Mouse (Mus musculus) C2C12 (cell line): ENCODE data around the gene Tmem158. TPM values are rescaled to one million over a fixed set of nuclear protein-coding genes. Genes with fewer than 3 reads are reported as not detected.

Source experiments
- H3K27me3 ChIP-seq: one replicate; pipeline ENCODE4 v1.6.1; 2011; ENCODE audit not compliant: control insufficient read depth, insufficient read depth, insufficient read length
- H3K36me3 ChIP-seq: one replicate; pipeline ENCODE4 v1.6.1; 2011; ENCODE audit not compliant: control insufficient read depth, insufficient read depth
- H3K4me3 ChIP-seq: one replicate; pipeline ENCODE4 v1.5.1; 2011; ENCODE audit warnings: mild to moderate bottlenecking, control low read depth; ENCODE audit not compliant: poor library complexity, insufficient read depth, severe bottlenecking
- H3K79me2 ChIP-seq: one replicate; pipeline ENCODE4 v1.6.1; 2011; ENCODE audit not compliant: control insufficient read depth, insufficient read depth
- H3K79me3 ChIP-seq: one replicate; pipeline ENCODE4 v1.6.1; 2011; ENCODE audit warnings: low read depth, control low read depth
- H3ac ChIP-seq: one replicate; pipeline ENCODE3; 2011; ENCODE audit warnings: low read depth; ENCODE audit not compliant: control insufficient read depth, insufficient read length
- CEBPB ChIP-seq: IDR thresholded peaks from one replicate; pipeline ENCODE4 v1.6.1; 2011; ENCODE audit warnings: low read depth, mild to moderate bottlenecking, control low read depth, moderate library complexity
- CTCF ChIP-seq: IDR thresholded peaks from one replicate; pipeline ENCODE4 v1.5.1; 2011; ENCODE audit not compliant: control insufficient read depth, insufficient read depth, insufficient read length
- FOSL1 ChIP-seq: IDR thresholded peaks from one replicate; pipeline ENCODE4 v1.8.0; 2011; ENCODE audit warnings: mild to moderate bottlenecking, low read length; ENCODE audit not compliant: poor library complexity, insufficient read depth, severe bottlenecking
- MAX ChIP-seq: IDR thresholded peaks from one replicate; pipeline ENCODE4 v1.6.1; 2011; ENCODE audit warnings: mild to moderate bottlenecking, control low read depth
- MYOD1 ChIP-seq: IDR thresholded peaks from one replicate; pipeline ENCODE4 v1.6.1; 2011; ENCODE audit warnings: low read depth; ENCODE audit not compliant: control insufficient read depth, insufficient read length
- MYOG ChIP-seq: IDR thresholded peaks from one replicate; pipeline ENCODE4 v1.6.1; 2011; ENCODE audit not compliant: control insufficient read depth, insufficient read length; ENCODE audit errors: extremely low read depth
- USF1 ChIP-seq: IDR thresholded peaks from one replicate; pipeline ENCODE4 v1.6.1; 2011; ENCODE audit warnings: low read depth, mild to moderate bottlenecking, control low read depth, moderate library complexity
- long read RNA-seq, 2 experiments: library from polyadenylated mRNA; unstranded; transcript quantifications; one replicate each; pipeline ENCODE4 v2.0.0; 2019 to 2020
- polyA plus RNA-seq: library from polyadenylated mRNA; unstranded; fragments of >200 nt; fragmentation: generic; extraction: Trizol; gene quantifications from one replicate; pipeline ENCODE4 v1.2.1, GENCODE M21; 2012; ENCODE audit warnings: missing spikeins

The Tmem158 gene
- 9.6 TPM for polyA plus RNA-seq
- long read RNA-seq, experiment 1, transcript Tmem158-201 (1 exons, 1,712 nt): major isoform, 7 of 7 reads
- long read RNA-seq, experiment 1, partial matches to known transcripts: 0 of 7 reads
- long read RNA-seq, experiment 1, other reads (novel, unspliced or antisense): 0 of 7 reads
- long read RNA-seq, experiment 2, transcript Tmem158-201 (1 exons, 1,712 nt): major isoform, 10 of 10 reads
- long read RNA-seq, experiment 2, partial matches to known transcripts: 0 of 10 reads
- long read RNA-seq, experiment 2, other reads (novel, unspliced or antisense): 0 of 10 reads

DNA sequence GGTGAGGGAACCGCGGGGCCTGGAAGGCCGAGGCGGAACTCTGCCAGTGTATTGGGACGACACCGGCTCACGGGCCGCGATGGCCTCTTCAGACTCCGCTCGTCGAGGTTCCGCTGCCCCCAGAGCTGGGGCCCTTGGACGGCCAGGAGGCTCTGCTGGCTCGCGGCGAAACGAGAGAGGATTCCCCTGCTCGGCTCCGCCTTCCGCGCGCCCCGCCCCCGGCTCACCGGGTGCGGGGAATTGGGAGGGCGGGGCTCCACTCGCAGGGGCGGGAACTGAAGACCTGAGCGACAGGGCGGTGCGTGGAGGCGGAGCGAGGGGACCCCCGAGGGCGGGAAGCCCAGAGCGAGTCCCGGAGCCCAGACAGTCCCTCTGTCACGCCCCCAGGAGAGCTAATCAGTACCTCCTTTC is at the start of gene Tmem158:
TSS of gene Tmem158 (minus strand) at position 154 of the 411 bp plus-strand sequence.
- H3ac ChIP-seq: peak within 1 kb of the TSS; percentile 80
- no peak for TF ChIP-seq MAX
- TF ChIP-seq USF1: no peak
- no peak for TF ChIP-seq MYOD1
- no peak for TF ChIP-seq MYOG
- no peak for TF ChIP-seq CEBPB
- TF ChIP-seq FOSL1: no peak
- no peak for TF ChIP-seq CTCF

DNA sequence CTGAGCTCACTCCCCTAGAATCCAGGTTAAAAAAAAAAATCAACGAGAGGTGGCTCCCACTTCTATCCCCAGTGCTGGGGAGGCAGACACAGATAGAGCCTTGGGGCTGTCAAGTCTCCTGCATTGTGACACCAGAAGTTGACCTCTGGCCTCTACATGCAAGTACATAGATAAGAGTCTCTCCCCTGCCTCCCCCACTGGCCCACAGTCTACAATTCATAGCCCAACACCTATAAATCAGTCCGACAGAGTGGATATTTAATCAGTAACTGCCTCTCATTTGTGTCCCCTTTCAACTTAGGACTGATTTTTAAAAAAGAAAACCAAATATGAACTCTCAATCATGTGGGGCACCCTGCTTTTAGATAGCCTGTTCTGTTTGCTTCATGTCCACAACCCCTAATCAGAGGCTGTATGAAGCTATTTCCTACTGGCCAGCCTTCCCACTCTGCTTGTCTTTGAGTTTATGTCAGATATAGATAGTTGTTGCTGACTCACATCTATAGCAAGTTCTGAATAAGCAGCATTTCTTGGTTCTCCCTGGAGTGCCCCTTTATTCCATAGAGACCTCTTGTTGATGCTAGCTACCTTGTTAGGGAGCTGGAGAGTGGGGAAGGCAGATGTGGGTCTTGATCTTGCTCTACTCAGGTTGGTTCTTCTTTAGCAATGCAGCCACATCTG is 49.3 kb upstream of the Tmem158 start:
- H3ac ChIP-seq: no peak overlapping the region
- H3K36me3 ChIP-seq: no peaks in the 10 kb centered on the region
- H3K4me3 ChIP-seq: no peak overlapping the region
- no peaks in the 10 kb centered on the region for H3K27me3 ChIP-seq
- no peaks in the 10 kb centered on the region for H3K79me3 ChIP-seq
- no peaks in the 10 kb centered on the region for H3K79me2 ChIP-seq
- no peak for TF ChIP-seq MYOG
- no peak for TF ChIP-seq MAX
- TF ChIP-seq CTCF: no peak
- TF ChIP-seq MYOD1: no peak
- TF ChIP-seq USF1: no peak
- TF ChIP-seq FOSL1: no peak
- TF ChIP-seq CEBPB: no peak

More for the DNA sequence above, at the start of gene Tmem158:
- Histone ChIP-seq H3K27me3 (no peaks in the 10 kb centered on the region), H3K36me3 (no peaks in the 10 kb centered on the region), H3K79me3 (no peaks in the 10 kb centered on the region), H3K79me2 (no peaks in the 10 kb centered on the region), H3K4me3 (peak within 1 kb of the TSS; percentile 44)

DNA sequence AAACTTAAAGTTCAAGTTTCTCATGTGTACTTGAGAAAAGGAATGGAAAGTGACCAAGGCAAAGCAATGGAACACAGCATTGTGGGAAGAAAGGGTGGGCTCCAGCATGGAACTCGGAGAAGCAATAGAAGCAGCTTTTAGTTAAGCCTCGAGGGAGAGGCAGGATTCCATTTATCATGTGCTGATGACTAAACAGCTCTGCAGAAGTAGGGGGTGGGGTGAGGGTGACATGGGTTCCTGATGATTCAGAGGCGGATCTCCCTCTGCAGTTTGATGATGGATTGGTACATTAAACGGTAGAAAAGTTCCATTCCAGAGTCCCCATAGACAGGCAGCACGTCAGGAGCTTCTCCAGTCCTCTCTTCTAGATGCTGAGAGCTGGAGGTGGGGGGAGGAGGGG is 48.5 kb upstream of the Tmem158 start:
- Histone ChIP-seq H3K79me2 (no peaks in the 10 kb centered on the region), H3K79me3 (no peaks in the 10 kb centered on the region), H3ac (no peak overlapping the region), H3K27me3 (no peaks in the 10 kb centered on the region), H3K36me3 (no peaks in the 10 kb centered on the region), H3K4me3 (no peak overlapping the region)
- no peak for TF ChIP-seq CEBPB
- TF ChIP-seq MYOD1: peak; percentile 10
- TF ChIP-seq CTCF: no peak
- no peak for TF ChIP-seq MYOG
- TF ChIP-seq FOSL1: peak; percentile 26
- peak; percentile 88 for TF ChIP-seq MAX
- TF ChIP-seq USF1: peak; percentile 42

DNA sequence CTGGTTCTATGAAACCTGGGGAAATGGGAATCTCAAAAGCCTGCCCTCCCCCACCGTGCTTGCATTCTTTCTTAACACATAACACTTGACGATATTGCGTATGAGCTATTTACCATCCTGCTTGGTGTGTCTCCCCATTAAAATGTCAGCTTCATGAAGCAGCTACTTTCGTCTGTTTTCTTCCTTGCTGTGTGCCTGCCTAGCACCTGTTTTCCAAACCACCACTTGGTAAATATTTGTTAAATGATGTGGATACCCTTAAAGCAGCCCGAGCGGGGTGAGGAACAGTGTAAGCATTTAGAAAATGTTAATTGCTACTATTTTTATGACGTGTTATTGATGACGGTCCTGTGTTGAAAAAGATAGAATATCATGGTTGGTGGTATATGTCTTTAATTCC is 44.4 kb upstream of the Tmem158 start:
- no peak overlapping the region for H3ac ChIP-seq
- no peaks in the 10 kb centered on the region for H3K79me3 ChIP-seq
- no peak overlapping the region for H3K4me3 ChIP-seq
- TF ChIP-seq MYOD1 (peak; percentile 82), FOSL1 (no peak), CTCF (no peak)
- no peaks in the 10 kb centered on the region for H3K79me2 ChIP-seq
- no peaks in the 10 kb centered on the region for H3K27me3 ChIP-seq
- H3K36me3 ChIP-seq: no peaks in the 10 kb centered on the region

DNA sequence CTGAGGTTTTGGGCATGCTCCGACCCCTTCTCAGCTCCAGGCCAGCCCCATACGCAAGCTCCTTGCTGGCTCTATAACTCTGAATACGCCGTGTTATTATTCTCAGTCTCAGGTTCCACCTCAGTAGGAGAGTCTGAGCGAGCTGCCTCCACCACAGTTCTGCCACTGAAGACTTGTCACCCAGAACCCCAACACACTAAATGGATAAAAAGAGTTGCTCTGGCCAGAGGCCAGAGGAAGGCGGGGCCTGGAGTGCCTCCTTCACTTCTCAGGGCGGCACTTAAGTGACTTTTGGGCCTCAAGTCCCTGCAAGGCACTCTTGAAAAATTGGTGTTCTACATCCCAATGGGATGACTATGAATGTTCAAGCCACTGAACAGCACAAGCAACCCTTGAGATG is 43.4 kb upstream of the Tmem158 start:
- Histone ChIP-seq H3K27me3 (no peaks in the 10 kb centered on the region), H3K4me3 (no peak overlapping the region), H3K79me3 (no peaks in the 10 kb centered on the region), H3ac (no peak overlapping the region), H3K79me2 (no peaks in the 10 kb centered on the region), H3K36me3 (no peaks in the 10 kb centered on the region)
- TF ChIP-seq FOSL1 (no peak), CTCF (no peak), MYOG (no peak), USF1 (no peak), CEBPB (no peak)

DNA sequence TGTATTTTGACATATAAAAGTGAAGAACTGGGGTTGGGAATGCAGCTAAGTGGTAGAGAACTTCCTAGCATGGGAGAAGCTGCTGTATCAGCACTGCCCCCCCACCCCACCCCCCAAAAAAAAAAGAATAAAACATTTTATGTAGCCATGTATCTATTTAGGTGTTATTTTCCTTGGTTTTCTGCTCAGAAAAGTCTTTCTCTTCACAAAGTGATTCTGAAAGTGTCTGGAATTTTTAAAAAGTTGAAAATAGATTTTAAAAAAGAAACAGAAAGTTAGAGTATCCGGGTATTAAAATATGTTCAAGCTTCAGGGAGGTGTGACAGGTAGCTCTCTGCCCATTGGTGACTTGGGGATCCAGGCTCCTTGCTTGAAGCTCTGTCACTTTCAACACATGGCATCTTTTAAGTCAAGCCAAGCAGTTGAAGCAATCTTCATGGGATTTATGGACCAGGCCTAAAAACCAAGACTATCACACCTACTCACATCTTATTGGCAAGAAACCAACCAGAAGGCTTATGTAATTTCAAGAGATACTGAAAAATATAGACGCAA is 42.3 kb upstream of the Tmem158 start:
- H3K79me3 ChIP-seq: no peaks in the 10 kb centered on the region
- H3K79me2 ChIP-seq: no peaks in the 10 kb centered on the region
- no peaks in the 10 kb centered on the region for H3K36me3 ChIP-seq
- TF ChIP-seq CTCF: no peak
- H3ac ChIP-seq: no peak overlapping the region
- no peak overlapping the region for H3K4me3 ChIP-seq
- H3K27me3 ChIP-seq: no peaks in the 10 kb centered on the region
